Mouse (Mus musculus): Measurements from ENCODE around the gene Cchcr1.

Cchcr1 gene

GRCm38 (mm10) chr17:35554761-35555397 lies 38.0 kb downstream of the Cchcr1 start:
- CTCF ChIA-PET, result interaction anchor here (0.6 kb wide), 1 partner anchor 1043 kb away, joined by 3 read pairs; no protein-coding TSS in a partner anchor

DNA sequence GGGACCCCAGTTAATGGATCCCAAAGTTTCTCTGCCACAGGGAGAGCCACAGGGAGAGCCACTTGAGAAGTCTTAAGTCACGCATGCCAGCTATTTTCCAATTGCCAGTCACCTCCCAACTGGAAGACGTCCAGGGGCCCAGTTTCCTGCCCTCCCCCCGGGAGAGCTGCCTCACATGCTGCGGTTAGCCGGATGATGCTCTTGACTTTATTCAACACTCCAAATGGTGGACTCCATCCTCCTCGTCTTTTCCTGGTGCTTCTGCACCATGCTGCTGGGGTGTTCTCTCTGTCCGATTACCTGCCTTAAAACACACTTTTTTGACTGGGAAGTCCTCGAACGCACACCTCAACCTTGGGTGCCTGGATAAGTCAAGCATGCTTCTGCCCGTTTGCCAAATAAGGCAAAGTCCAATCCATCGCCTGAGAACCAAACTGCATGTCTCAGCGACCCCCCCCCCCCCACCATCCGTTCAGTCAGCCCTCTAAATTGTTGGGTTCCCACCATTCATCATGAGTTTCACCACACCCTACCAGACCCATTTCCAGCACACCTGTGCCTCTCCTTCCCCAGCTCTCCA lies 39.4 kb downstream of the Cchcr1 start:
- CTCF ChIA-PET, result no interaction called here

GRCm38 (mm10) chr17:35556812-35557211 lies 39.9 kb downstream of the Cchcr1 start:
- CTCF ChIA-PET, result no interaction called here

DNA sequence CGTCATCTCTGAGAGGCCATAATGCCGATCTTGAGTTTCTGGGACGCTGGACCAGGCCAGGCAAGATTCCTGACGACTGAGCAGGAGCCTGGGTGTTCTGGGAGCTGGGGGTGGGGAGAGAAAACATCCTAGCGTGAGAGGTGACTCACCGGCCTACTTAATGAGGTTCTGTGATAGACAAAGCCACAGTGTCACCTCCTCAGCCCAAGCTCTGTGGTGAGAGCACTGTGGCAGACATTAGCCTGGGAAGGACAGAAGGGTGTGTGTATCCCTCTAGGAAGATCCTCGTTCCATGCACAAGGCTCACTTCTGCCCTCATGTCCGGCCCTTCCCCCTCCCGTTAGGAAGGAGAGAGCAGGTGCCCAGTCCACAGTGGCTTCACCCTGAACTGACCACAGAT lies 40.5 kb downstream of the Cchcr1 start:
- CTCF ChIA-PET, result no interaction called here

GRCm38 (mm10) chr17:35558216-35558615 lies 41.3 kb downstream of the Cchcr1 start:
- CTCF ChIA-PET, result no interaction called here

DNA sequence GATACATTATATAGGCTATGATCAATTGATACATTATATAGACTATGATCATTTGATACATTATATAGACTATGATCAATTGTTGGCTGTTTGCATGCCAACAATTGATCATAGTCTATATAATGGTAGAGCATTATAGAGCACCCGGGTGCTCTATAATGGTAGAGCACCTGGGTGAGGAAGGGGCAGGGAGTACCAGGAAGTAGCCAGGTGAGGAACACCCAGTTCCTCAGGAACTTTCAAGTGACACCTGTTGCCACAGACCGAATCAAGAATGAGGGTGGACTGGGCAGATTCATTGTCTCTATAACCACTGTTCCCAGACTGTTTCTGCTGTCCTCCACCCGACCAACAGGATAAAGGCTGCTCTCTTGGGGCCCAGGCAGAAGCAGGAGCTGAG lies 50.2 kb downstream of the Cchcr1 start, which contains the start of gene 2300002M23Rik:
TSS of gene 2300002M23Rik (plus strand) at position 301 of the 400 bp plus-strand sequence.
- CTCF ChIA-PET, result no interaction called here

- CTCF ChIA-PET, result no interaction called here
Observed at GRCm38 (mm10) chr17:35567767-35568166, 50.9 kb downstream of the Cchcr1 start.

DNA sequence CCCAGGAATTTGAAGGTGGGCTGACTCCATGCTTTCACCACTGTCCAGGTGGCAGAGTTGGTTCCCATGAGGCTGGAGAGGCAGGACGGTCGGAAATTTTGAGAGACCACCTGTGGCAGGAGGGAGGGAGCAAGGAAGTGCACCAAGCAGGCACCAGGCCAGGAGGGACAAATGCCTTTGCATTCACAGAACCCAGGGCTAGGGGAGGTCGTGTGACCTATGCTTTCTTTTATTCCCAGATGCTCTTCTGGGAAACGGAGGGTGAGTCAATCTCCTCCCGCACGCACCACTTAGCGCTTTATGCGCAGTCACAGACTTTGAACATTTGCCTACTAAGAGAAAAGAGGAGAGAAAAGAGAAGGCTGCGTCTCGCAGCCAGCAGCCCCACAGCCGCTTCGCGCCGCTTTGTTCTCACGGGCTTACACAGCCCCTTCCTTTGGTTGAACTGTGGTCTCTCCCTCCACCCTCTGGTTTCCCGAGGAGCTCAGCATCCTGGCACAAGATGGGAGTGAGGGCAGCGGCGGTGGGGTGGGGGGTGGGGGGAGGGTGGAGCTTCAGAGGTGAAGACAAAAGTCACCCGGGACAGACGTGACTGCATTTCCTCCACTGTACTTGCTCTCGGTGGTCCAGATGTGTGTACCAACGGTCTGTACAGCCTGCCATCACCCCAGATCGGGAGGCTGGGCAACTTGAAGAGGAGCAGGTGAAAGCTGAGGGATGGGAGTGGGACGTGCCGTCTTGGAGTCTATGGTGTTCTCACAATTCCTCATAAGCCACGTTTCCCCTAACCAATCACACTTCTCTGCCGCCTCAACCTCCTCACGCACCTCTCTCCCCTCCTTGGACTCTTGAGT lies 52.4 kb downstream of the Cchcr1 start:
- CTCF ChIA-PET, result interaction anchor here (1.1 kb wide), 1 partner anchor 11 kb away, joined by 3 read pairs; no protein-coding TSS in a partner anchor

DNA sequence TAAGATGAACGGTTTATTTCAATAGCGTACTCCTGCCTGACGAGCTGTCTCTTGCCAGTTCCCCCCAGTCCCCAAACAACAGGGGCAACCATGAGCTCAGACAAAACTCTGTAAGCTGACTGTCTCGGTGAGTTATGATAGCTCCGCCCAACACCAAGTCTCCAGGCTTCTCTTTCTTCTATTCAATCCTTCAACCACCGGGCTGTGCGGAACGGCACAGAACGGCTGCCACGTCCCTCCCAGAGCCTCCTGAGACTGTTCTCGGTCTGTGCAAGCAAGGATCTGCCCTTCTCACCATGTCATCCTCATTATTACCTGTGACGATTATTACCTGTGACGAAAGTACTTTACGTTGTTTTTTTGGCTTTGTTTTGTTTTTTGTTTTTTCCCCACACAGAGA lies 53.9 kb downstream of the Cchcr1 start:
- CTCF ChIA-PET, result no interaction called here

DNA sequence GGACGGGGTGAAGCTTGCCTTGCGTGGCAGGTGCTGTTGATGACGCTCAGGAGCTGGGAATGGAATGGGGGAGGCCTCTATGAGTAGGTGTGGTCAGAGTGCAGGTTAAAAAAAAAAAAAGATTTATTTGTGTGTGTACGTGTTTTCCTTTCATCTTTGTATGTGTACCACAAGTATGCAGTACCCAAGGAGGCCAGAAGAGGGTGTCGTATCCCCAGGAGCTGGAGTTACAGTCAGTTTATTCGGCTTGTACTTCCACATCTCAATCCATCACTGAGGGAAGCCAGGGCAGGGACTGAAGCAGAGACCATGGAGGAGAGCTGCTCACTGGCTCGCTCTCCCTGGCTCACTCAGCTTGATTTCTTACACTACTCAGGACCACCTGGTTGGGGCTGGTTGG lies 54.6 kb downstream of the Cchcr1 start:
- CTCF ChIA-PET, result no interaction called here

GRCm38 (mm10) chr17:35578211-35578610 lies 61.3 kb downstream of the Cchcr1 start:
- CTCF ChIA-PET, result no interaction called here

Data from spleen, embryonic (tissue).